Mouse (Mus musculus) small intestine, adult 2 months (tissue): ENCODE measurements around the gene Wtip.

Source experiments
- CTCF ChIP-seq: fragments of 200-500 bp; IDR thresholded peaks from 2 replicates; pipeline ENCODE4 v1.5.1; 2012; ENCODE audit warnings: low read depth, mild to moderate bottlenecking, control low read depth, inconsistent platforms, low read length, moderate library complexity, mixed read lengths; ENCODE audit not compliant: insufficient replicate concordance, insufficient read length; ENCODE audit errors: extremely low read depth
- POLR2A ChIP-seq: fragments of 200-500 bp; IDR thresholded peaks from 2 replicates; pipeline ENCODE4 v1.6.1; 2012; ENCODE audit warnings: low read depth, mild to moderate bottlenecking, control low read depth, inconsistent platforms, low read length, moderate library complexity

DNA sequence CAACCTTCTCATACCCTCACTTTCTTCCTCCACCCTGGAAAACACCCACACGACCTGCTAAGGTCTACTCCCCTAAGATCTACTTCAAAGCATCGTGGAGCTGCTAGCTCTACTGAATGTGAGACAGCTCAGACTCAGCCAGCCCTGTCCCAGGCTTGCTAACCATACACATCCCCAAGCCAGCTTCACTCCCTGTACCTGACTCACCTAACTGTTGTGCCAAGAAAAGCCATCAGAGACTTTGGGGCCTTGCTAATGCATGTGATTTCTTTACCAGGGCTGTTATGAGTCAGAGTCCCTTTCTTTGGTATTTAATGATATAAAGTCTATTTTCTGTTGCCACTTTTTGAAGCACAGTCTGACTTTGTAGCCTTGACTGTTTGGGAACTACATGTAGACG, 1.9 kb downstream of the Wtip start:
- TF ChIP-seq CTCF (no peak), POLR2A (no peak)
